Mouse (Mus musculus) midbrain, postnatal 0 days (tissue): ENCODE results near the gene Ahcy. TPM values are rescaled to one million over a fixed set of nuclear protein-coding genes. Genes with fewer than 3 reads are reported as not detected.
"Not testable (repeated sequence)": the region's sequence is repeated elsewhere in the genome, so short reads cannot be mapped to it uniquely, and the experiment has no call there.

Experiments
- ATAC-seq: fragments of 200-750 bp; cut with Nextera tagmentation; 2 replicates; pipeline ENCODE4 v1.8.0; 2017; ENCODE audit warnings: moderate number of reproducible peaks, mild to moderate bottlenecking, moderate TSS enrichment, moderate library complexity; ENCODE audit not compliant: low FRiP score
- DNase-seq: peaks from one replicate; pipeline ENCODE4 v3.0.0-alpha.2; 2015; ENCODE audit warnings: low spot score
- H3K27ac ChIP-seq: fragments of 300-500 bp; sonication (generic); 2 replicates; pipeline ENCODE4 v1.5.1; 2014; ENCODE audit warnings: low read depth, mild to moderate bottlenecking, low read length, mixed read lengths
- H3K27me3 ChIP-seq: fragments of 300-500 bp; sonication (generic); 2 replicates; pipeline ENCODE4 v1.6.1; 2014; ENCODE audit warnings: low read length, control low read depth, mixed read lengths; ENCODE audit not compliant: insufficient read depth
- H3K36me3 ChIP-seq: fragments of 300-500 bp; sonication (generic); 2 replicates; pipeline ENCODE4 v1.6.1; 2014; ENCODE audit warnings: low read length, control low read depth, mixed read lengths; ENCODE audit not compliant: insufficient read depth
- H3K4me1 ChIP-seq: fragments of 300-500 bp; sonication (generic); 2 replicates; pipeline ENCODE4 v1.6.1; 2014; ENCODE audit warnings: mild to moderate bottlenecking, control low read depth, antibody characterized with exemption, low read length, mixed read lengths; ENCODE audit not compliant: insufficient read depth
- H3K4me2 ChIP-seq: fragments of 300-500 bp; sonication (generic); 2 replicates; pipeline ENCODE4 v1.6.1; 2014; ENCODE audit warnings: low read depth, mild to moderate bottlenecking, low read length, mixed read lengths; ENCODE audit not compliant: poor library complexity, severe bottlenecking
- H3K4me3 ChIP-seq: fragments of 300-500 bp; sonication (generic); 2 replicates; pipeline ENCODE4 v1.5.1; 2014; ENCODE audit warnings: low read depth, mild to moderate bottlenecking, low read length, moderate library complexity
- H3K9ac ChIP-seq: fragments of 300-500 bp; sonication (generic); replicated peaks from 2 replicates; pipeline ENCODE4 v1.6.1; 2014; ENCODE audit warnings: mild to moderate bottlenecking, low read length, moderate library complexity, mixed read lengths; ENCODE audit not compliant: poor library complexity, severe bottlenecking
- H3K9me3 ChIP-seq: fragments of 300-500 bp; sonication (generic); 2 replicates; pipeline ENCODE4 v1.6.1; 2016; ENCODE audit warnings: low read length, control low read depth
- CTCF ChIP-seq: IDR thresholded peaks from 2 replicates; pipeline ENCODE4 v1.5.1; 2016; ENCODE audit warnings: antibody characterized with exemption, mild to moderate bottlenecking
- WGBS: fragments of 180-500 bp; shearing (Covaris S2); extraction: QIAGEN DNeasy Blood & Tissue Kit; methylation state at CpG from one replicate; pipeline ENCODE4 v1.1.7; 2014; 5-methylcytosine and 5-hydroxymethylcytosine counted together
- polyA plus RNA-seq: library from polyadenylated mRNA; unstranded; fragments of >200 nt; fragmentation: Nextera tagmentation; extraction: Ambion mirVana; gene quantifications from 2 replicates; pipeline ENCODE4 v1.2.1, GENCODE M21; 2015
- total RNA-seq: library from RNA; depleted of rRNA; stranded (reverse); fragments of >200 nt; gene quantifications from 2 replicates; pipeline ENCODE4 v1.2.3, GENCODE M21; 2014

Gene Ahcy
- total and polyA plus RNA-seq, 2 experiments from 2014 or later = 28.5 to 61.4 TPM

- peak overlapping the region; percentile 94 for H3K4me2 ChIP-seq
- DNase-seq = peak; percentile 97
- 0% methylated on average over 22 of the region's 22 CpGs for WGBS
Observed at GRCm38 (mm10) chr2:155019673-155020072, 54.6 kb downstream of the Ahcy start.

GRCm38 (mm10) chr2:155018762-155019641 lies 55.3 kb downstream of the Ahcy start:
- TF ChIP-seq CTCF = peak; percentile 44
- peak overlapping the region; percentile 94 for H3K4me2 ChIP-seq
- peak; percentile 82 for ATAC-seq
- H3K4me3 ChIP-seq = peak overlapping the region; percentile 48
- no peaks in the 10 kb centered on the region for H3K27me3 ChIP-seq
- under 1% methylated on average over 38 of the region's 38 CpGs for WGBS
- H3K4me1 ChIP-seq = no peaks in the 10 kb centered on the region
- no peaks in the 10 kb centered on the region for H3K9me3 ChIP-seq
- peak overlapping the region; percentile 56 for H3K9ac ChIP-seq
- peak overlapping the region; percentile 75 for H3K27ac ChIP-seq
- H3K36me3 ChIP-seq = no peaks in the 10 kb centered on the region
- DNase-seq = peak; percentile 80

More at GRCm38 (mm10) chr2:155019673-155020072, 54.6 kb downstream of the Ahcy start:
- H3K9me3 ChIP-seq = no peaks in the 10 kb centered on the region
- H3K36me3 ChIP-seq = no peaks in the 10 kb centered on the region
- H3K27ac ChIP-seq = peak overlapping the region; percentile 75
- peak overlapping the region; percentile 48 for H3K4me3 ChIP-seq
- H3K4me1 ChIP-seq = no peaks in the 10 kb centered on the region
- peak; percentile 71; the same call in 1 of the 2 replicates for ATAC-seq
- no peaks in the 10 kb centered on the region for H3K27me3 ChIP-seq
- peak; percentile 82 for TF ChIP-seq CTCF
- H3K9ac ChIP-seq = peak overlapping the region; percentile 56; the same call in 1 of the 2 replicates

DNA sequence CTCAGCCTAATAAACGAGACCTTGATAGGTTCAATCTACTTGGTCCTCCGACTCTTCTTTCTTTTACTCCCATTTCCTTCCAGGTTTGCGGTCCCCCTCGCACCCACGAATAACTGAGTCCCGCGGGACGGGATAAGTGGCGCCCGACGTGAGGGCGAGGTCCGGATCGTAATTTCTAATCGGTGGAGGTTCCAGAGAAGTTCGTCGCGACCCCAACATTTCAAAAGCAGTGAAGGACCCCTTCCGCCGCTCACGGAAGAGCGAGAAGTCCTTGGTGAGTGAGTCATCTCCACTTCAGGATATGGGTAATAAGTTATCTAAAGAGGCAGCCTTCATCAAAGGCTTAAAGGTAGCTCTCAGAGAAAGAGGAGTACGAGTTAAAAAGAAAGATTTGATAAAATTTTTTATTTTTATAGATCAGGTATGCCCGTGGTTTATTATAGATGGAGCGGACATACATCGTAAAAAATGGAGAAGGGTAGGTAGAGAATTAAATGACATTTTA lies 56.0 kb downstream of the Ahcy start, which contains the start of gene Gm14226:
Gm14226 (plus strand) TSS at position 16 of the 505 bp plus-strand sequence.
- peak within 1 kb of the TSS; percentile 48 for H3K4me3 ChIP-seq

GRCm38 (mm10) chr2:155016751-155017150 lies 57.5 kb downstream of the Ahcy start:
- not testable (repeated sequence) for DNase-seq

More for the DNA sequence above, 56.0 kb downstream of the Ahcy start, which contains the start of gene Gm14226:
- ATAC-seq, H3K9me3 ChIP-seq, DNase-seq, H3K4me1 ChIP-seq, H3K27me3 ChIP-seq, H3K36me3 ChIP-seq: not testable (repeated sequence)
- Histone ChIP-seq H3K27ac (peak within 1 kb of the TSS; percentile 75), H3K9ac (peak within 1 kb of the TSS; percentile 56; the same call in 1 of the 2 replicates), H3K4me2 (peak within 1 kb of the TSS; percentile 94)
- WGBS = 1% methylated on average over 24 of the region's 26 CpGs

DNA sequence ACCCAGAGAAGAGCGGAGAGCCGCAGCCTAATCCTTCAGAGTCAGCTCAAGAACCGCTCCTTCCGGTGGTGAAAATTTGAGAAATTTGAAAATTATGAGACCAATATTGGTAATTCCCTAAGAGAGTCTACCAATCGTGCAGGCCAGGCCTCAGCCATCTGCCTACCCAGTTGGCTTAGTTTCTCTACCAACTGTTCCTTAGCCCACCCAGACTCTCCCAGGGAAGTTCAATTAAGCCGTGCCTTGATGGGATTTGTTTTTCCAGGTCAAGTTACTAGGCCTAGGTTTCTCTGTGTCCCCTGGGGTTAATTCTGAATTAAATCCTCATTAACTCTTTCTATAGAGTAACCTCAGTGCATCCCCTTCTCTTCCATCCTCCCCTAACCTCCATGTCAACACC lies 61.3 kb downstream of the Ahcy start:
- no peaks in the 10 kb centered on the region for H3K9me3 ChIP-seq
- H3K27ac ChIP-seq = no peak overlapping the region
- H3K4me1 ChIP-seq = no peaks in the 10 kb centered on the region
- no peaks in the 10 kb centered on the region for H3K36me3 ChIP-seq
- no peak overlapping the region for H3K9ac ChIP-seq
- WGBS = 76% methylated on average over 6 of the region's 6 CpGs
- ATAC-seq (no peak), DNase-seq (no peak)
- H3K4me2 ChIP-seq = no peak overlapping the region
- TF ChIP-seq CTCF = no peak
- H3K27me3 ChIP-seq = no peaks in the 10 kb centered on the region
- no peak overlapping the region for H3K4me3 ChIP-seq

More at GRCm38 (mm10) chr2:155016751-155017150, 57.5 kb downstream of the Ahcy start:
- not testable (repeated sequence) for H3K27ac ChIP-seq, H3K9ac ChIP-seq, ATAC-seq, H3K36me3 ChIP-seq, H3K4me3 ChIP-seq, H3K27me3 ChIP-seq, H3K9me3 ChIP-seq, H3K4me1 ChIP-seq, H3K4me2 ChIP-seq
- 25% methylated on average over 6 of the region's 9 CpGs for WGBS
